Mouse (Mus musculus) kidney, adult 2 months (tissue): ENCODE data around the gene Ak8.

ENCODE experiments used
- CTCF ChIP-seq: fragments of 200-500 bp; conservative IDR thresholded peaks from 2 replicates; pipeline ENCODE4 v1.5.1; 2011; ENCODE audit warnings: low read depth, mild to moderate bottlenecking, control low read depth, low read length, moderate library complexity, mixed read lengths; ENCODE audit not compliant: insufficient read depth, insufficient read length
- POLR2A ChIP-seq: fragments of 200-500 bp; IDR thresholded peaks from one replicate; pipeline ENCODE4 v1.6.1; 2011; ENCODE audit warnings: low read depth, low read length, control low read depth

DNA sequence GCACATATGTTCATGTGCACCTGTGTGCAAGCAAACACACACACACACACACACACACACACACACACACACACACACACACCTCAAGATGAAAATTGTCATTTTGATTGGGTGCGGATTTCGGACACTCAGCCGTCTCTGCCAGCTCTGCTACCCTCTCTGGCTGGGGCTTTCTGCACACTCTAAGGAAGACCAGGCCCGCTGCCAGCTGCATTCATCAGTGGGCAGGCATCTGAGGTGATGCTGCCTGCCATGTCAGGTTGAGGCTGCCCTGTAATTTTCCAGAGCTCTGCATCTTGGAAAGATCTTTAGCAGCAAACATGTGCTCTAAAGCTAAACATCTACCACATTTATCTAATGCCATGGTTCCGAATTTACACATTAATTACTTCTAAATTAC, 37.1 kb downstream of the Ak8 start:
- TF ChIP-seq CTCF (no peak), POLR2A (no peak)
